Mouse (Mus musculus) C2C12 (cell line): ENCODE results near the gene Slc15a2. TPM values are rescaled to one million over a fixed set of nuclear protein-coding genes. Genes with fewer than 3 reads are reported as not detected.

ENCODE experiments used
- H3K27me3 ChIP-seq: one replicate; pipeline ENCODE4 v1.6.1; 2011; ENCODE audit not compliant: control insufficient read depth, insufficient read depth, insufficient read length
- H3K36me3 ChIP-seq: one replicate; pipeline ENCODE4 v1.6.1; 2011; ENCODE audit not compliant: control insufficient read depth, insufficient read depth
- H3K4me3 ChIP-seq: one replicate; pipeline ENCODE4 v1.5.1; 2011; ENCODE audit warnings: mild to moderate bottlenecking, control low read depth; ENCODE audit not compliant: poor library complexity, insufficient read depth, severe bottlenecking
- H3K79me2 ChIP-seq: one replicate; pipeline ENCODE4 v1.6.1; 2011; ENCODE audit not compliant: control insufficient read depth, insufficient read depth
- H3K79me3 ChIP-seq: one replicate; pipeline ENCODE4 v1.6.1; 2011; ENCODE audit warnings: low read depth, control low read depth
- H3ac ChIP-seq: one replicate; pipeline ENCODE3; 2011; ENCODE audit warnings: low read depth; ENCODE audit not compliant: control insufficient read depth, insufficient read length
- CEBPB ChIP-seq: IDR thresholded peaks from one replicate; pipeline ENCODE4 v1.6.1; 2011; ENCODE audit warnings: low read depth, mild to moderate bottlenecking, control low read depth, moderate library complexity
- CTCF ChIP-seq: IDR thresholded peaks from one replicate; pipeline ENCODE4 v1.5.1; 2011; ENCODE audit not compliant: control insufficient read depth, insufficient read depth, insufficient read length
- FOSL1 ChIP-seq: IDR thresholded peaks from one replicate; pipeline ENCODE4 v1.8.0; 2011; ENCODE audit warnings: mild to moderate bottlenecking, low read length; ENCODE audit not compliant: poor library complexity, insufficient read depth, severe bottlenecking
- MAX ChIP-seq: IDR thresholded peaks from one replicate; pipeline ENCODE4 v1.6.1; 2011; ENCODE audit warnings: mild to moderate bottlenecking, control low read depth
- MYOD1 ChIP-seq: IDR thresholded peaks from one replicate; pipeline ENCODE4 v1.6.1; 2011; ENCODE audit warnings: low read depth; ENCODE audit not compliant: control insufficient read depth, insufficient read length
- MYOG ChIP-seq: IDR thresholded peaks from one replicate; pipeline ENCODE4 v1.6.1; 2011; ENCODE audit not compliant: control insufficient read depth, insufficient read length; ENCODE audit errors: extremely low read depth
- USF1 ChIP-seq: IDR thresholded peaks from one replicate; pipeline ENCODE4 v1.6.1; 2011; ENCODE audit warnings: low read depth, mild to moderate bottlenecking, control low read depth, moderate library complexity
- polyA plus RNA-seq: library from polyadenylated mRNA; unstranded; fragments of >200 nt; fragmentation: generic; extraction: Trizol; gene quantifications from one replicate; pipeline ENCODE4 v1.2.1, GENCODE M21; 2012; ENCODE audit warnings: missing spikeins

Slc15a2 gene
- polyA plus RNA-seq, 1 experiment = not detected

GRCm38 (mm10) chr16:36747068-36747467 lies 37.7 kb downstream of the Slc15a2 start:
- H3K36me3 ChIP-seq = no peaks in the 10 kb centered on the region
- H3K27me3 ChIP-seq = no peaks in the 10 kb centered on the region
- H3ac ChIP-seq = no peak overlapping the region
- no peak overlapping the region for H3K4me3 ChIP-seq
- H3K79me3 ChIP-seq = no peaks in the 10 kb centered on the region
- H3K79me2 ChIP-seq = no peaks in the 10 kb centered on the region
- TF ChIP-seq CTCF (no peak), MAX (no peak), FOSL1 (no peak), CEBPB (no peak), USF1 (no peak), MYOG (no peak), MYOD1 (no peak)

GRCm38 (mm10) chr16:36743580-36743979 lies 41.2 kb downstream of the Slc15a2 start:
- Histone ChIP-seq H3ac (no peak overlapping the region), H3K4me3 (no peak overlapping the region), H3K27me3 (no peaks in the 10 kb centered on the region), H3K36me3 (no peaks in the 10 kb centered on the region), H3K79me3 (no peaks in the 10 kb centered on the region), H3K79me2 (no peaks in the 10 kb centered on the region)
- TF ChIP-seq MAX (no peak), CTCF (no peak), USF1 (no peak), FOSL1 (no peak), MYOD1 (no peak), CEBPB (no peak), MYOG (no peak)

GRCm38 (mm10) chr16:36739404-36739930 lies 45.3 kb downstream of the Slc15a2 start:
- H3K27me3 ChIP-seq = no peaks in the 10 kb centered on the region
- no peaks in the 10 kb centered on the region for H3K36me3 ChIP-seq
- H3K4me3 ChIP-seq = no peak overlapping the region
- no peaks in the 10 kb centered on the region for H3K79me2 ChIP-seq
- no peak overlapping the region for H3ac ChIP-seq
- TF ChIP-seq MYOG (no peak), CEBPB (no peak), USF1 (no peak), MYOD1 (no peak), MAX (no peak), CTCF (no peak), FOSL1 (no peak)
- H3K79me3 ChIP-seq = no peaks in the 10 kb centered on the region

- no peaks in the 10 kb centered on the region for H3K27me3 ChIP-seq
- H3ac ChIP-seq = no peak overlapping the region
- no peaks in the 10 kb centered on the region for H3K79me3 ChIP-seq
- H3K4me3 ChIP-seq = no peak overlapping the region
- no peaks in the 10 kb centered on the region for H3K36me3 ChIP-seq
- no peaks in the 10 kb centered on the region for H3K79me2 ChIP-seq
- TF ChIP-seq CEBPB = no peak
- no peak for TF ChIP-seq USF1
- no peak for TF ChIP-seq CTCF
- no peak for TF ChIP-seq MYOD1
- no peak for TF ChIP-seq MAX
- no peak for TF ChIP-seq FOSL1
- TF ChIP-seq MYOG = no peak
Observed at GRCm38 (mm10) chr16:36735421-36735820, 49.3 kb downstream of the Slc15a2 start.

- Histone ChIP-seq H3K4me3 (no peak overlapping the region), H3K36me3 (no peaks in the 10 kb centered on the region), H3K79me2 (no peaks in the 10 kb centered on the region), H3ac (no peak overlapping the region), H3K27me3 (no peaks in the 10 kb centered on the region), H3K79me3 (no peaks in the 10 kb centered on the region)
- no peak for TF ChIP-seq MAX
Observed at GRCm38 (mm10) chr16:36733827-36734226, 50.9 kb downstream of the Slc15a2 start.

GRCm38 (mm10) chr16:36732572-36732971 lies 52.2 kb downstream of the Slc15a2 start:
- Histone ChIP-seq H3K79me2 (no peaks in the 10 kb centered on the region), H3K36me3 (no peaks in the 10 kb centered on the region), H3K4me3 (no peak overlapping the region), H3ac (no peak overlapping the region), H3K79me3 (no peaks in the 10 kb centered on the region), H3K27me3 (no peaks in the 10 kb centered on the region)
- no peak for TF ChIP-seq MAX
- no peak for TF ChIP-seq MYOD1
- TF ChIP-seq CEBPB = no peak
- no peak for TF ChIP-seq CTCF
- no peak for TF ChIP-seq FOSL1
- TF ChIP-seq MYOG = no peak
- TF ChIP-seq USF1 = no peak
